Mouse (Mus musculus): Measurements from ENCODE around the gene Ccn2. TPM values are rescaled to one million over a fixed set of nuclear protein-coding genes. Genes with fewer than 3 reads are reported as not detected.
"Not testable (repeated sequence)": the region's sequence is repeated elsewhere in the genome, so short reads cannot be mapped to it uniquely, and the experiment has no call there.

Ccn2 gene
- polyA plus RNA-seq, 1 experiment from 2014 or later = 29.5 TPM

GRCm38 (mm10) chr10:24603727-24604126 lies 8.5 kb downstream of the Ccn2 start:
- ATAC-seq (ENCODE audit: insufficient number of reproducible peaks, insufficient read depth, low FRiP score, low read depth) = no peak
- H3K4me3 ChIP-seq (ENCODE audit: control insufficient read depth in 1 of 2, insufficient read depth in 1 of 2, low read depth in 1 of 2, low read length in 2 of 2) = no peak overlapping the region
- H3K36me3 ChIP-seq (ENCODE audit: control insufficient read depth, insufficient read depth, low read length) = peaks cover under 1% of the 10 kb centered on the region; the same call in 1 of the 2 replicates
- no peaks in the 10 kb centered on the region for H3K27me3 ChIP-seq (ENCODE audit: control insufficient read depth, insufficient read depth, low read length)
- H3K9me3 ChIP-seq (ENCODE audit: control insufficient read depth, low read length) = no peaks in the 10 kb centered on the region
- H3K27ac ChIP-seq (replicated peaks in 1 of 2; ENCODE audit: control insufficient read depth in 1 of 2, insufficient read depth in 1 of 2, low read depth in 2 of 2, low read length in 2 of 2) = no peak overlapping the region
- no peaks in the 10 kb centered on the region for H3K4me1 ChIP-seq (ENCODE audit: control insufficient read depth in 2 of 2, insufficient read depth in 2 of 2, low read length in 2 of 2)
- H3K4me2 ChIP-seq (ENCODE audit: low read length) = no peak overlapping the region
- no peak overlapping the region for H3K9ac ChIP-seq (ENCODE audit: low read length)

- H3K9ac ChIP-seq (ENCODE audit: low read length) = no peak overlapping the region
- no peaks in the 10 kb centered on the region for H3K36me3 ChIP-seq (ENCODE audit: control insufficient read depth, insufficient read depth, low read length)
- WGBS = 82% methylated on average over 3 of the region's 3 CpGs
- no peak overlapping the region for H3K4me2 ChIP-seq (ENCODE audit: low read length)
- no peaks in the 10 kb centered on the region for H3K27me3 ChIP-seq (ENCODE audit: control insufficient read depth, insufficient read depth, low read length)
- H3K9me3 ChIP-seq (ENCODE audit: control insufficient read depth, low read length) = no peaks in the 10 kb centered on the region
- no peak overlapping the region for H3K4me3 ChIP-seq (ENCODE audit: control insufficient read depth in 1 of 2, insufficient read depth in 1 of 2, low read depth in 1 of 2, low read length in 2 of 2)
- no peak overlapping the region for H3K27ac ChIP-seq (replicated peaks in 1 of 2; ENCODE audit: control insufficient read depth in 1 of 2, insufficient read depth in 1 of 2, low read depth in 2 of 2, low read length in 2 of 2)
- no peak for ATAC-seq (ENCODE audit: insufficient number of reproducible peaks, insufficient read depth, low FRiP score, low read depth)
- H3K4me1 ChIP-seq (ENCODE audit: control insufficient read depth in 2 of 2, insufficient read depth in 2 of 2, low read length in 2 of 2) = 0 out of 4 replicates have a peak, but pooled peaks cover 2 to 7% of the 10 kb centered on the region in 2 experiments
Observed at GRCm38 (mm10) chr10:24609146-24609545, 13.9 kb downstream of the Ccn2 start.

- no peak for ATAC-seq (ENCODE audit: insufficient number of reproducible peaks, insufficient read depth, low FRiP score, low read depth)
- no peak overlapping the region for H3K27ac ChIP-seq (replicated peaks in 1 of 2; ENCODE audit: control insufficient read depth in 1 of 2, insufficient read depth in 1 of 2, low read depth in 2 of 2, low read length in 2 of 2)
- no peak overlapping the region for H3K9ac ChIP-seq (ENCODE audit: low read length)
- no peak overlapping the region for H3K4me3 ChIP-seq (ENCODE audit: control insufficient read depth in 1 of 2, insufficient read depth in 1 of 2, low read depth in 1 of 2, low read length in 2 of 2)
- H3K9me3 ChIP-seq (ENCODE audit: control insufficient read depth, low read length) = no peaks in the 10 kb centered on the region
- no peaks in the 10 kb centered on the region for H3K36me3 ChIP-seq (ENCODE audit: control insufficient read depth, insufficient read depth, low read length)
- WGBS = 82% methylated on average over 9 of the region's 9 CpGs
- no peak overlapping the region for H3K4me2 ChIP-seq (ENCODE audit: low read length)
- 0 out of 4 replicates have a peak, but pooled peaks cover 2 to 7% of the 10 kb centered on the region in 2 experiments for H3K4me1 ChIP-seq (ENCODE audit: control insufficient read depth in 2 of 2, insufficient read depth in 2 of 2, low read length in 2 of 2)
- no peaks in the 10 kb centered on the region for H3K27me3 ChIP-seq (ENCODE audit: control insufficient read depth, insufficient read depth, low read length)
Observed at GRCm38 (mm10) chr10:24609766-24610165, 14.5 kb downstream of the Ccn2 start.

GRCm38 (mm10) chr10:24614726-24615125 lies 19.5 kb downstream of the Ccn2 start:
- Histone ChIP-seq H3K9ac (ENCODE audit: low read length) (no peak overlapping the region), H3K4me2 (ENCODE audit: low read length) (no peak overlapping the region), H3K27ac (replicated peaks in 1 of 2; ENCODE audit: control insufficient read depth in 1 of 2, insufficient read depth in 1 of 2, low read depth in 2 of 2, low read length in 2 of 2) (no peak overlapping the region), H3K27me3 (ENCODE audit: control insufficient read depth, insufficient read depth, low read length) (no peaks in the 10 kb centered on the region), H3K4me1 (ENCODE audit: control insufficient read depth in 2 of 2, insufficient read depth in 2 of 2, low read length in 2 of 2) (0 out of 4 replicates have a peak, but pooled peaks cover 2 to 7% of the 10 kb centered on the region in 2 experiments), H3K9me3 (ENCODE audit: control insufficient read depth, low read length) (no peaks in the 10 kb centered on the region), H3K36me3 (ENCODE audit: control insufficient read depth, insufficient read depth, low read length) (no peaks in the 10 kb centered on the region), H3K4me3 (ENCODE audit: control insufficient read depth in 1 of 2, insufficient read depth in 1 of 2, low read depth in 1 of 2, low read length in 2 of 2) (no peak overlapping the region)
- ATAC-seq (ENCODE audit: insufficient number of reproducible peaks, insufficient read depth, low FRiP score, low read depth) = no peak
- WGBS = 78% methylated on average over 4 of the region's 4 CpGs

- H3K36me3 ChIP-seq (ENCODE audit: control insufficient read depth, insufficient read depth, low read length) = no peaks in the 10 kb centered on the region
- no peaks in the 10 kb centered on the region for H3K4me1 ChIP-seq (ENCODE audit: control insufficient read depth in 2 of 2, insufficient read depth in 2 of 2, low read length in 2 of 2)
- 84% methylated on average over 6 of the region's 6 CpGs for WGBS
- no peak overlapping the region for H3K9ac ChIP-seq (ENCODE audit: low read length)
- no peak overlapping the region for H3K27ac ChIP-seq (replicated peaks in 1 of 2; ENCODE audit: control insufficient read depth in 1 of 2, insufficient read depth in 1 of 2, low read depth in 2 of 2, low read length in 2 of 2)
- H3K27me3 ChIP-seq (ENCODE audit: control insufficient read depth, insufficient read depth, low read length) = no peaks in the 10 kb centered on the region
- no peak overlapping the region for H3K4me3 ChIP-seq (ENCODE audit: control insufficient read depth in 1 of 2, insufficient read depth in 1 of 2, low read depth in 1 of 2, low read length in 2 of 2)
- no peaks in the 10 kb centered on the region for H3K9me3 ChIP-seq (ENCODE audit: control insufficient read depth, low read length)
- no peak overlapping the region for H3K4me2 ChIP-seq (ENCODE audit: low read length)
- ATAC-seq (ENCODE audit: insufficient number of reproducible peaks, insufficient read depth, low FRiP score, low read depth) = no peak
Observed at GRCm38 (mm10) chr10:24615799-24616198, 20.6 kb downstream of the Ccn2 start.

- not testable (repeated sequence) for H3K36me3 ChIP-seq (ENCODE audit: control insufficient read depth, insufficient read depth, low read length); ATAC-seq (ENCODE audit: insufficient number of reproducible peaks, insufficient read depth, low FRiP score, low read depth); H3K4me3 ChIP-seq (ENCODE audit: control insufficient read depth in 1 of 2, insufficient read depth in 1 of 2, low read depth in 1 of 2, low read length in 2 of 2); H3K4me2 ChIP-seq (ENCODE audit: low read length); H3K4me1 ChIP-seq (ENCODE audit: control insufficient read depth in 2 of 2, insufficient read depth in 2 of 2, low read length in 2 of 2); H3K9ac ChIP-seq (ENCODE audit: low read length); H3K9me3 ChIP-seq (ENCODE audit: control insufficient read depth, low read length); H3K27ac ChIP-seq (replicated peaks in 1 of 2; ENCODE audit: control insufficient read depth in 1 of 2, insufficient read depth in 1 of 2, low read depth in 2 of 2, low read length in 2 of 2); H3K27me3 ChIP-seq (ENCODE audit: control insufficient read depth, insufficient read depth, low read length)
- WGBS = 92% methylated on average over 1 of the region's 1 CpGs
Observed at GRCm38 (mm10) chr10:24616572-24616971, 21.3 kb downstream of the Ccn2 start.

GRCm38 (mm10) chr10:24621572-24621971 lies 26.3 kb downstream of the Ccn2 start:
- Histone ChIP-seq H3K9me3 (ENCODE audit: control insufficient read depth, low read length) (no peaks in the 10 kb centered on the region), H3K4me2 (ENCODE audit: low read length) (no peak overlapping the region), H3K27ac (replicated peaks in 1 of 2; ENCODE audit: control insufficient read depth in 1 of 2, insufficient read depth in 1 of 2, low read depth in 2 of 2, low read length in 2 of 2) (no peak overlapping the region), H3K27me3 (ENCODE audit: control insufficient read depth, insufficient read depth, low read length) (no peaks in the 10 kb centered on the region), H3K36me3 (ENCODE audit: control insufficient read depth, insufficient read depth, low read length) (no peaks in the 10 kb centered on the region), H3K4me3 (ENCODE audit: control insufficient read depth in 1 of 2, insufficient read depth in 1 of 2, low read depth in 1 of 2, low read length in 2 of 2) (no peak overlapping the region), H3K4me1 (ENCODE audit: control insufficient read depth in 2 of 2, insufficient read depth in 2 of 2, low read length in 2 of 2) (no peaks in the 10 kb centered on the region), H3K9ac (ENCODE audit: low read length) (no peak overlapping the region)
- ATAC-seq (ENCODE audit: insufficient number of reproducible peaks, insufficient read depth, low FRiP score, low read depth) = no peak
- WGBS = 31% methylated on average over 9 of the region's 9 CpGs

- ATAC-seq (ENCODE audit: insufficient number of reproducible peaks, insufficient read depth, low FRiP score, low read depth) = no peak
- Histone ChIP-seq H3K4me3 (ENCODE audit: control insufficient read depth in 1 of 2, insufficient read depth in 1 of 2, low read depth in 1 of 2, low read length in 2 of 2) (no peak overlapping the region), H3K4me1 (ENCODE audit: control insufficient read depth in 2 of 2, insufficient read depth in 2 of 2, low read length in 2 of 2) (no peaks in the 10 kb centered on the region), H3K36me3 (ENCODE audit: control insufficient read depth, insufficient read depth, low read length) (no peaks in the 10 kb centered on the region), H3K9me3 (ENCODE audit: control insufficient read depth, low read length) (no peaks in the 10 kb centered on the region), H3K27me3 (ENCODE audit: control insufficient read depth, insufficient read depth, low read length) (no peaks in the 10 kb centered on the region), H3K27ac (replicated peaks in 1 of 2; ENCODE audit: control insufficient read depth in 1 of 2, insufficient read depth in 1 of 2, low read depth in 2 of 2, low read length in 2 of 2) (no peak overlapping the region), H3K9ac (ENCODE audit: low read length) (no peak overlapping the region), H3K4me2 (ENCODE audit: low read length) (no peak overlapping the region)
- WGBS = 26% methylated on average over 7 of the region's 7 CpGs
Observed at GRCm38 (mm10) chr10:24622586-24622985, 27.3 kb downstream of the Ccn2 start.
